16 mouse cellular contexts compared by ENCODE assay signal in genomic region chr19:8975491-8975890, GRCm38 (mm10).
"Had no signal": no experiment of that assay in that cellular context is flagged by ENCODE, and none has a peak within 500 bp of the region (broad histone marks: within the 10 kb centered on the region; RNA-seq: fewer than 3 reads in every experiment).

No protein-coding gene starts in this region.

- H3K27ac ChIP-seq: left cerebral cortex, adult 2 months; limb, embryonic 10.5 days; liver, embryonic 13.5 days; macrophage; midbrain, embryonic 15.5 days; neural tube, embryonic 12.5 days; stomach, embryonic 15.5 days had no signal

- H3K9ac ChIP-seq: liver, embryonic 13.5 days; liver, postnatal 0 days; lung, embryonic 15.5 days; midbrain, embryonic 15.5 days; neural tube, embryonic 12.5 days; stomach, embryonic 15.5 days had no signal

- H3K9me3 ChIP-seq: limb, embryonic 10.5 days; liver, embryonic 13.5 days; lung, embryonic 15.5 days; megakaryocyte, embryonic 14.5 days; midbrain, embryonic 15.5 days; neural tube, embryonic 12.5 days; stomach, embryonic 15.5 days had no signal

- ATAC-seq: liver, postnatal 0 days; midbrain, embryonic 15.5 days had no signal

- H3K4me2 ChIP-seq: liver, embryonic 13.5 days; lung, embryonic 15.5 days; midbrain, embryonic 11.5 days; midbrain, embryonic 15.5 days; neural tube, embryonic 12.5 days; stomach, embryonic 15.5 days had no signal

- H3K4me3 ChIP-seq: left cerebral cortex, adult 2 months; limb, embryonic 10.5 days; liver, embryonic 13.5 days; lung, embryonic 15.5 days; megakaryocyte, embryonic 14.5 days; midbrain, embryonic 15.5 days; neural tube, embryonic 12.5 days; stomach, embryonic 15.5 days had no signal

- DNase-seq: kidney, postnatal 14 days; liver, embryonic 13.5 days; liver, postnatal 0 days; lung, postnatal 14 days; right cerebral cortex, postnatal 14 days; thymus, adult 2 months; thymus, postnatal 25 days had no signal

- H3K4me1 ChIP-seq: limb, embryonic 10.5 days; midbrain, embryonic 15.5 days; neural tube, embryonic 12.5 days had no signal

- H3K27me3 ChIP-seq: liver, embryonic 13.5 days; lung, embryonic 15.5 days; megakaryocyte, embryonic 14.5 days; midbrain, embryonic 15.5 days; neural tube, embryonic 12.5 days; stomach, embryonic 15.5 days had no signal
